Comparison of ENCODE assay signal across 9 mouse cellular contexts in the genomic region with DNA sequence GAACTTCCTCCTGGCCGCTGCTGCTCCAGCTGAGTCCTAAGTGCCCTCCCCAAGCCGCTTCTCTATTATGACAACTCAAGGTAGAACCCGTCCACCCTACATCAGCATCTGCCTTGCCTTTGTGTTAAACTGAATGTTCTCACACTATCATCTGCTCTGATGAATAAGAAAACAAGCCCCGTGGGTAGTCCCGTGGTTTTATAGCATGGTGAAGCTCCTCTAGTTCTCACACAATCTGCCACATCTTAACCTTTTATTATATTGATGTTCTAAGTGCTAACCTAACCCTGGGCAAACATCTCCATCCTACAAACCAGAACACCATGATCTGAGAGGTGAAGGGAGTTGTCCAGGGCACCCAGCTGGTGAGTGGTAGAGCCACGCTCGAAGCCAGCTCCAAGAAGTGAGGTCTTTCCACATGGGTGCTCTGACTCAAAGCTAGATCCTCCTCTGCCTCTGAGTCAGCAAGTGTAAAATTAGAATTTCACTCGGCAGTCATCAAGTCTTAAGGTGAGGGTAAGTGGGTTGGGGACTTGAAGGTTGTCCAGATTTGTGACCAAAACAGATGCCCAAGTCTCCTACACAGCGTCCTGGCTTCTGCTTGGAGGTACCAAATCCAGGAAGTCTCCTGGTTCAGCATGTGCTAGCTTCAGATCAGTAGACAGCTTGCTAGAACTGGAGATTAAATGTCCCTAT. TPM values are rescaled to one million over a fixed set of nuclear protein-coding genes. Genes with fewer than 3 reads are reported as not detected.
DNase-seq lines count a peak whose midpoint lies in the region; TF ChIP-seq lines count a peak whose summit lies in the region.
"Had no signal": no experiment of that assay in that cellular context is flagged by ENCODE, and none has a peak within 500 bp of the region (broad histone marks: within the 10 kb centered on the region; RNA-seq: fewer than 3 reads in every experiment).

No protein-coding gene starts in this region.

- no peak for TF ChIP-seq CTCF in MEL (IDR thresholded peaks at IDR 0.05 in 2 of 3, conservative IDR thresholded peaks at IDR 0.05 in 1 of 3; ENCODE audit: control insufficient read depth in 1 of 3, insufficient read depth in 1 of 3, low read depth in 2 of 3, low read length in 3 of 3, poor library complexity in 1 of 3, severe bottlenecking in 1 of 3)

- no peak overlapping the region for H3K27ac ChIP-seq in MEL (ENCODE audit: control insufficient read depth, low read depth, low read length)
- H3K27ac ChIP-seq in embryonic facial prominence, embryonic 10.5 days (replicated peaks) = peak overlapping the region; percentile 83

- H3K79me2 ChIP-seq in MEL (ENCODE audit: control insufficient read depth, insufficient read depth, low read length, poor library complexity) = no peaks in the 10 kb centered on the region

- TF ChIP-seq POLR2A in MEL (IDR thresholded peaks at IDR 0.05; ENCODE audit: control insufficient read depth in 1 of 2, insufficient read depth in 1 of 2, low read depth in 1 of 2, low read length in 2 of 2, poor library complexity in 1 of 2) = no peak

- no peaks in the 10 kb centered on the region for H3K9me3 ChIP-seq in MEL (replicated peaks; ENCODE audit: insufficient read depth, low read length)
- no peaks in the 10 kb centered on the region for H3K9me3 ChIP-seq in embryonic facial prominence, embryonic 10.5 days
- H3K9me3 ChIP-seq in megakaryocyte, embryonic 14.5 days = no peaks in the 10 kb centered on the region
- H3K9me3 ChIP-seq: neural tube, embryonic 12.5 days had no signal

- 90% methylated on average over 9 of the region's 9 CpGs for WGBS in embryonic facial prominence, embryonic 10.5 days

- peaks cover 0 to 9% of the 10 kb centered on the region in 2 experiments; a peak in 2 of 4 replicates for H3K36me3 ChIP-seq in MEL (ENCODE audit: control insufficient read depth in 1 of 2, insufficient read depth in 2 of 2, low read length in 2 of 2)
- no peaks in the 10 kb centered on the region for H3K36me3 ChIP-seq in embryonic facial prominence, embryonic 10.5 days (replicated peaks)
- peaks cover 3% of the 10 kb centered on the region for H3K36me3 ChIP-seq in megakaryocyte, embryonic 14.5 days (replicated peaks; ENCODE audit: low read length)
- H3K36me3 ChIP-seq: neural tube, embryonic 12.5 days had no signal

- no peak for TF ChIP-seq RAD21 in MEL (IDR thresholded peaks at IDR 0.05; ENCODE audit: low read depth, low read length)

- peaks cover 0 to 21% of the 10 kb centered on the region in 2 experiments; a peak in 2 of 4 replicates for H3K4me1 ChIP-seq in MEL (ENCODE audit: control insufficient read depth in 1 of 2, insufficient read depth in 2 of 2, low read length in 2 of 2)
- H3K4me1 ChIP-seq in embryonic facial prominence, embryonic 10.5 days = peaks cover 62% of the 10 kb centered on the region
- H3K4me1 ChIP-seq in megakaryocyte, embryonic 14.5 days = peaks cover 77% of the 10 kb centered on the region

- H3K9ac ChIP-seq in MEL (ENCODE audit: control insufficient read depth, low read depth, low read length, poor library complexity, severe bottlenecking) = no peak overlapping the region
- H3K9ac ChIP-seq: neural tube, embryonic 12.5 days had no signal

- peak; percentile 67 for DNase-seq in layer of hippocampus, adult 9-11 months
- no peak for DNase-seq in layer of hippocampus, postnatal 25 days (ENCODE audit: extremely low spot score in 1 of 2, low spot score in 1 of 2)
- DNase-seq in MEL (ENCODE audit: low read depth, low spot score) (peak; percentile 23), MN1 (ENCODE audit: low spot score) (no peak)
- DNase-seq in embryonic facial prominence, embryonic 10.5 days (ENCODE audit: low spot score) = no peak
- no peak for DNase-seq in adrenal gland, postnatal 25 days
- no peak for DNase-seq in spleen, postnatal 10 days (ENCODE audit: low spot score in 2 of 2)

- no peaks in the 10 kb centered on the region for H3K27me3 ChIP-seq in MEL (ENCODE audit: control insufficient read depth in 1 of 2, insufficient read depth in 2 of 2, low read length in 2 of 2)
- H3K27me3 ChIP-seq in embryonic facial prominence, embryonic 10.5 days (replicated peaks; ENCODE audit: low read depth, poor library complexity, severe bottlenecking) = no peaks in the 10 kb centered on the region
- H3K27me3 ChIP-seq in megakaryocyte, embryonic 14.5 days (replicated peaks) = no peaks in the 10 kb centered on the region
- H3K27me3 ChIP-seq: neural tube, embryonic 12.5 days had no signal

- no peak for TF ChIP-seq EP300 in MEL (IDR thresholded peaks at IDR 0.05; ENCODE audit: low read depth in 1 of 2, low read length in 2 of 2)

- no peak overlapping the region for H3K4me3 ChIP-seq in MEL (ENCODE audit: control insufficient read depth in 1 of 2, insufficient read depth in 1 of 2, low read depth in 2 of 2, low read length in 2 of 2)
- no peak overlapping the region for H3K4me3 ChIP-seq in embryonic facial prominence, embryonic 10.5 days
- H3K4me3 ChIP-seq in megakaryocyte, embryonic 14.5 days (replicated peaks) = peak overlapping the region; percentile 83
- H3K4me3 ChIP-seq: neural tube, embryonic 12.5 days had no signal

TF ChIP-seq in MEL, 35 proteins besides CTCF, POLR2A, EP300 and RAD21:
- TF ChIP-seq MYC (IDR thresholded peaks at IDR 0.05; ENCODE audit: low read depth, low read length) (no peak), GABPA (IDR thresholded peaks at IDR 0.05; ENCODE audit: low read depth, low read length) (no peak), CHD1 (IDR thresholded peaks at IDR 0.05; ENCODE audit: low read depth, low read length) (no peak), POLR2AphosphoS2 (IDR thresholded peaks at IDR 0.05; ENCODE audit: low read length) (no peak)
TF ChIP-seq in MEL: peak in this region for 0.

RNA-seq across cellular contexts. Expression of a gene that starts 48.4 kb away (rescaled TPM):
- total RNA-seq in layer of hippocampus, postnatal 25 days (2021) = 10 to 100 TPM; 28.2 to 28.6 TPM
- 7.2 and 7.5 TPM in 2 replicates for total RNA-seq in MEL (2012; rRNA removed)
- polyA plus RNA-seq in MEL (2012; ENCODE audit: insufficient read depth in 1 of 2, insufficient read length in 2 of 2, low read depth in 1 of 2, low replicate concordance in 2 of 2, missing spikeins in 1 of 2) = 1 to 10 TPM in 1 of 2 experiments, not detected in 1; 7.4 TPM
- 4.4 TPM in 2 replicates for polyA plus RNA-seq in embryonic facial prominence, embryonic 10.5 days (2016; fragmentation: Nextera tagmentation; extraction: Ambion mirVana)
- polyA plus RNA-seq in megakaryocyte, embryonic 14.5 days (2012; ENCODE audit: insufficient read depth, low replicate concordance) = 33.6 and 49.8 TPM in 2 replicates
- total RNA-seq in adrenal gland, postnatal 25 days (2021) = 6.7 and 9.1 TPM in 2 replicates

Comparison
In these comparisons a context has a peak if more than half of its experiments do, and no peak if none do; other contexts are left out.
1. DNase-seq: peak in layer of hippocampus, adult 9-11 months (single experiment) and MEL (single experiment); none in layer of hippocampus, postnatal 25 days (0 of 2), embryonic facial prominence, embryonic 10.5 days (single experiment), MN1 (single experiment), adrenal gland, postnatal 25 days (single experiment) and spleen, postnatal 10 days (0 of 2).